Mouse (Mus musculus): ENCODE data around the gene Arfgap2. TPM values are rescaled to one million over a fixed set of nuclear protein-coding genes. Genes with fewer than 3 reads are reported as not detected.

Gene Arfgap2
- 10 to 100 TPM; 82.1 to 94.3 TPM for total RNA-seq (2023)

GRCm38 (mm10) chr2:91264711-91265681 is at the start of gene Arfgap2:
Gene Arfgap2 (plus strand): TSS chr2:91264974.

DNA sequence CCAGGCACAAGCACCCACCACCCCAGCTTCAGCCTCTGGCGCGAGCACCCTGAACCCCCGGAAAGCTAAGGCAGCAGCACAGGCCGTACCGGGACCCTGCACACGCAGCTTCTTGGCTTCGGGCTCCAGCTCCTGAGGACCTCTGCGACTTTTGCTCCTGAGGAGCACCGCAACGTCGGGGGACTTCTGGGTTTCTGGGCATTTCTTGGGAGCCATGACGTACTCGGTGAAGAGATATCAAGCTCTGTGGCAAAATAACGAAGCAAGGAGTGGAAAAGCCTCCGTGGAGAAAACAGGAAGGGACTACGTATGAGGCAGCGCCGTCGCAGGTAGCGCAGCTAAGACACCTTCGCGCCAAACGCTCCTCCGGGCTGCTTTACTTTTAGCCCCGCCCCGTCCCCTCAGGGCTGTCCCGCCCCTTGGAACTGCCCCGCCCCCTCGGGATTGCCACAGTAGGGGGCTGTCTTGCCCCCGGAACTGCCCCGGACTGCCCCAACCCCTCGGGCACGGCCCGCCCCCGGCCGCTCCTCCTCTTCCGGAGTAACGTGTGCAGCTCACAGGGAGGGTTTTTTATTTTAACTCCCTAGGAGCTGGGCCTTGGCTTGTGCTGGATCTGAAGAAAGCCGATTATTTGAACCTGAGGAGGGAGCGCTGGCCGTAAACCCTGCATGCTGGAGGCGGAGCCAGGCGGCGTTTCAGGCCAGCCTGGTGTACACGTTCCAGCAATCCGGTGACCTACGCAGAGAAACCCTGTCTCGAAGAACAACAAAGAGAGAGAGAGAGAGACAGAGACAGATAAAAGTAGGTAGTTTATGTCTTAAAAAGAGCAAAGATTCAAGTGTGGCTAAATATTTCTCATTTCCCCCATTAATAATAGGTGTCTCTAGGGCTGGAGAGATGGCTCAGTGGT is 27.9 kb upstream of the Arfgap2 start, which contains the start of gene Ddb2:
Gene Ddb2, minus strand, starts transcription at position 382 of the 910 bp plus-strand sequence.

GRCm38 (mm10) chr2:91255661-91256150 is 9.1 kb upstream of the Arfgap2 start, which contains the start of gene Pacsin3:
Gene Pacsin3 (plus strand): TSS chr2:91255954.

Other genes starting within 250 kb of the Arfgap2 start
- gene Rapsn, start 229.4 kb upstream of the Arfgap2 start, total RNA-seq (2023), result under 1 TPM in 1 of 2 experiments, not detected in 1; 0.60 TPM
- 100 to 1,000 TPM; 113 TPM for gene Psmc3, start 211.0 kb upstream of the Arfgap2 start, total RNA-seq (2023)
- 10 to 100 TPM; 14.1 to 14.2 TPM for gene Slc39a13, start 194.6 kb upstream of the Arfgap2 start, total RNA-seq (2023)
- 100 to 1,000 TPM; 498 to 504 TPM for gene Spi1, start 182.6 kb upstream of the Arfgap2 start, total RNA-seq (2023)
- 1 to 10 TPM; 1.2 to 1.6 TPM for gene Mybpc3, start 146.8 kb upstream of the Arfgap2 start, total RNA-seq (2023)
- gene Madd, start 81.1 kb upstream of the Arfgap2 start, total RNA-seq (2023), result 10 to 100 TPM; 62.1 to 63.9 TPM
- gene Nr1h3, start 62.1 kb upstream of the Arfgap2 start, total RNA-seq (2023), result 1 to 10 TPM in 1 of 2 experiments, under 1 TPM in 1; 0.56 to 1.7 TPM
- 10 to 100 TPM in 1 of 2 experiments, 1 to 10 TPM in 1; 9.8 to 11.1 TPM for gene Acp2, start 62.1 kb upstream of the Arfgap2 start, total RNA-seq (2023)
- 1 to 10 TPM; 8.1 to 9.2 TPM for gene Ddb2, start 28.0 kb upstream of the Arfgap2 start, total RNA-seq (2023)
- gene Pacsin3, start 9.0 kb upstream of the Arfgap2 start, total RNA-seq (2023), result not detected
- 1 to 10 TPM; 2.4 to 2.8 TPM for gene 1110051M20Rik, start 179.7 kb downstream of the Arfgap2 start, total RNA-seq (2023)
- 1 to 10 TPM; 5.3 to 6.5 TPM for gene Lrp4, start 192.5 kb downstream of the Arfgap2 start, total RNA-seq (2023)

Data from neutrophil, adult 59 days (primary cell).